Mouse (Mus musculus) heart, embryonic 16.5 days (tissue): Measurements from ENCODE around the gene Aoc1. TPM values are rescaled to one million over a fixed set of nuclear protein-coding genes. Genes with fewer than 3 reads are reported as not detected.

ENCODE experiments used
- ATAC-seq: fragments of 200-750 bp; cut with Nextera tagmentation; replicated peaks from 2 replicates; pipeline ENCODE4 v1.8.0; 2017; ENCODE audit warnings: moderate number of reproducible peaks; ENCODE audit not compliant: insufficient read depth, low FRiP score; ENCODE audit errors: extremely low read depth
- H3K27ac ChIP-seq: fragments of 300-500 bp; sonication (generic); 2 replicates; pipeline ENCODE4 v1.5.1; 2014; ENCODE audit warnings: mild to moderate bottlenecking, low read length, control low read depth, moderate library complexity
- H3K27me3 ChIP-seq: fragments of 300-500 bp; sonication (generic); 2 replicates; pipeline ENCODE4 v1.6.1; 2014; ENCODE audit warnings: low read length, mixed read lengths; ENCODE audit not compliant: control insufficient read depth, insufficient read depth
- H3K36me3 ChIP-seq: fragments of 300-500 bp; sonication (generic); 2 replicates; pipeline ENCODE4 v1.6.1; 2014; ENCODE audit not compliant: control insufficient read depth, insufficient read depth
- H3K4me1 ChIP-seq: fragments of 300-500 bp; sonication (generic); 2 replicates; pipeline ENCODE4 v1.6.1; 2014; ENCODE audit warnings: low read length, mixed read lengths; ENCODE audit not compliant: control insufficient read depth, insufficient read depth
- H3K4me2 ChIP-seq: fragments of 300-500 bp; sonication (generic); 2 replicates; pipeline ENCODE4 v1.6.1; 2014; ENCODE audit warnings: low read depth, mild to moderate bottlenecking, control low read depth, low read length
- H3K4me3 ChIP-seq: fragments of 300-500 bp; sonication (generic); 2 replicates; pipeline ENCODE4 v1.5.1; 2014; ENCODE audit warnings: mild to moderate bottlenecking, control low read depth, low read length
- H3K9ac ChIP-seq: fragments of 300-500 bp; sonication (generic); 2 replicates; pipeline ENCODE4 v1.6.1; 2014; ENCODE audit warnings: low read length, control low read depth
- H3K9me3 ChIP-seq: fragments of 300-500 bp; sonication (generic); replicated peaks from 2 replicates; pipeline ENCODE4 v1.6.1; 2016; ENCODE audit warnings: low read length; ENCODE audit not compliant: control insufficient read depth
- WGBS: fragments of 180-500 bp; shearing (Covaris S2); extraction: QIAGEN DNeasy Blood & Tissue Kit; methylation state at CpG from one replicate; pipeline ENCODE4 v1.1.7; 2014; 5-methylcytosine and 5-hydroxymethylcytosine counted together
- polyA plus RNA-seq: library from polyadenylated mRNA; unstranded; fragments of >200 nt; fragmentation: Nextera tagmentation; extraction: Ambion mirVana; gene quantifications from 2 replicates; pipeline ENCODE4 v1.2.1, GENCODE M21; 2015

The Aoc1 gene
- polyA plus RNA-seq, 1 experiment from 2014 or later = 0.84 TPM

DNA sequence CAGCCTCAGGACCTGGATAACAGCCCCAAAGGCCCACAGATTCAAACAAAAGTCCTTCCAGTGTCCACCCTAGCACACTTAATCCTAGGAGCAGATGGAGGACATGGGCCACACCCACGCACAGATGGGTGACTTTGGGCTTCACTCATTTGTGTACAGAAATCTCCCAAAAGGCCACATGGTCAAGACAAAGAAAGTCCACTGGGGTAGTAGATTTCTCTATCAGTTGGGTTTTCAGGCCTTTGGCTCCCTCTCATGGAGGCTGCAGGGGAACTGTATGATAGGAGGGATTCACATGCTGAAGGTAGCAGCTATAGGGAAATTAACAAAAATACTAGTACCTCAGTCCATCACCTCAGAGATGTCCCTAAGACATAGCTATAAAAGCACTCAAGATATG is 85.4 kb downstream of the Aoc1 start:
- Histone ChIP-seq H3K4me3 (no peak overlapping the region), H3K9me3 (no peaks in the 10 kb centered on the region), H3K4me2 (no peak overlapping the region), H3K4me1 (no peaks in the 10 kb centered on the region), H3K9ac (no peak overlapping the region), H3K27ac (no peak overlapping the region), H3K27me3 (peaks cover 2% of the 10 kb centered on the region; the same call in 1 of the 2 replicates), H3K36me3 (no peaks in the 10 kb centered on the region)
- no peak for ATAC-seq
- WGBS = 73% methylated on average over 1 of the region's 1 CpGs

Other genes starting within 250 kb of the Aoc1 start
- 1.0 and 1.7 TPM in 2 replicates for gene AI854703, start 246.1 kb upstream of the Aoc1 start, polyA plus RNA-seq
- 1.9 and 2.4 TPM in 2 replicates for gene Gimap8, start 225.7 kb upstream of the Aoc1 start, polyA plus RNA-seq
- gene Gimap9, start 196.8 kb upstream of the Aoc1 start, polyA plus RNA-seq = 8.6 and 17.5 TPM in 2 replicates
- gene Gimap4, start 188.3 kb upstream of the Aoc1 start, polyA plus RNA-seq = 35.8 and 37.0 TPM in 2 replicates
- gene Gimap6, start 164.7 kb upstream of the Aoc1 start, polyA plus RNA-seq = 42.5 and 46.8 TPM in 2 replicates
- gene Gm28053, start 154.3 kb upstream of the Aoc1 start, polyA plus RNA-seq = 2.3 and 5.2 TPM in 2 replicates
- 0.43 TPM in 1 of 2 replicates, not detected in the other for gene Gimap7, start 154.3 kb upstream of the Aoc1 start, polyA plus RNA-seq
- gene Gimap1, start 133.8 kb upstream of the Aoc1 start, polyA plus RNA-seq = 30.4 and 35.0 TPM in 2 replicates
- 8.3 and 9.8 TPM in 2 replicates for gene Gimap5, start 126.7 kb upstream of the Aoc1 start, polyA plus RNA-seq
- 0.14 and 0.25 TPM in 2 replicates for gene Gimap3, start 102.0 kb upstream of the Aoc1 start, polyA plus RNA-seq
- gene Tmem176a, start 32.0 kb upstream of the Aoc1 start, polyA plus RNA-seq = 78.4 and 88.4 TPM in 2 replicates
- 217 and 227 TPM in 2 replicates for gene Tmem176b, start 31.4 kb upstream of the Aoc1 start, polyA plus RNA-seq
- not detected in 2 replicates for gene 1600015I10Rik, start 57.0 kb downstream of the Aoc1 start, polyA plus RNA-seq
- gene Doxl2, start 102.1 kb downstream of the Aoc1 start, polyA plus RNA-seq = not detected in 2 replicates
- gene Svs1, start 114.0 kb downstream of the Aoc1 start, polyA plus RNA-seq = not detected in 2 replicates
- 5.5 and 7.0 TPM in 2 replicates for gene Gpnmb, start 163.7 kb downstream of the Aoc1 start, polyA plus RNA-seq
- gene Malsu1, start 200.9 kb downstream of the Aoc1 start, polyA plus RNA-seq = 55.8 and 64.8 TPM in 2 replicates